Mouse (Mus musculus) heart, adult 2 months (tissue): ENCODE data around the gene Prcp. TPM values are rescaled to one million over a fixed set of nuclear protein-coding genes. Genes with fewer than 3 reads are reported as not detected.
"Not testable (repeated sequence)": the region's sequence is repeated elsewhere in the genome, so short reads cannot be mapped to it uniquely, and the experiment has no call there.

ENCODE experiments used
- DNase-seq, 2 experiments: peaks; one replicate each; pipeline ENCODE4 v3.0.0; 2021
- H3K27ac ChIP-seq: fragments of 200-600 bp; 2 replicates; pipeline ENCODE4 v1.8.1; 2022
- H3K27me3 ChIP-seq: fragments of 200-500 bp; 2 replicates; pipeline ENCODE4 v1.6.1; 2012; ENCODE audit warnings: mild to moderate bottlenecking, low read length, inconsistent platforms, mixed read lengths; ENCODE audit not compliant: control insufficient read depth, insufficient read depth
- H3K36me3 ChIP-seq: fragments of 200-500 bp; 2 replicates; pipeline ENCODE4 v1.6.1; 2012; ENCODE audit warnings: low read length, inconsistent platforms; ENCODE audit not compliant: control insufficient read depth, insufficient read depth
- H3K4me1 ChIP-seq: fragments of 200-500 bp; 2 replicates; pipeline ENCODE4 v1.6.1; 2011; ENCODE audit warnings: low read length; ENCODE audit not compliant: control insufficient read depth, insufficient read depth
- H3K4me3 ChIP-seq: fragments of 200-600 bp; 2 replicates; pipeline ENCODE4 v1.8.1; 2022
- H3K79me2 ChIP-seq: fragments of 200-500 bp; replicated peaks from 2 replicates; pipeline ENCODE4 v1.6.1; 2012; ENCODE audit warnings: mild to moderate bottlenecking, inconsistent platforms, low read length, moderate library complexity, mixed read lengths; ENCODE audit not compliant: control insufficient read depth, insufficient read depth
- H3K9ac ChIP-seq: fragments of 200-500 bp; 2 replicates; pipeline ENCODE4 v1.6.1; 2012; ENCODE audit warnings: low read depth, mild to moderate bottlenecking, control low read depth, inconsistent platforms, low read length, mixed read lengths
- CTCF ChIP-seq: fragments of 200-600 bp; IDR thresholded peaks from 2 replicates; pipeline ENCODE4 v1.8.1; 2022; ENCODE audit warnings: antibody characterized with exemption, mild to moderate bottlenecking, moderate library complexity
- EP300 ChIP-seq: fragments of 200-500 bp; IDR thresholded peaks from 2 replicates; pipeline ENCODE4 v1.6.1; 2011; ENCODE audit warnings: low read depth, low read length, control low read depth; ENCODE audit not compliant: insufficient read depth
- POLR2A ChIP-seq: fragments of 200-500 bp; IDR thresholded peaks from 2 replicates; pipeline ENCODE4 v1.6.1; 2011; ENCODE audit warnings: mild to moderate bottlenecking, low read depth, low read length, control low read depth; ENCODE audit not compliant: insufficient read depth
- WGBS: fragments of 180-500 bp; shearing (Covaris S2); methylation state at CpG from one replicate; pipeline ENCODE4 v1.1.7; 2018; 5-methylcytosine and 5-hydroxymethylcytosine counted together
- intact Hi-C: fragments of 180-260 bp; cut with DNase I; formaldehyde crosslinking; loops from one replicate; pipeline ENCODE4 v1.15.1; 2025
- polyA plus RNA-seq: library from polyadenylated mRNA; depleted of rRNA; stranded (reverse); fragments of >200 nt; gene quantifications from 2 replicates; pipeline ENCODE4 v1.2.3, GENCODE M21; 2012; rRNA removed
- total RNA-seq, 2 experiments: library from RNA; stranded (reverse); gene quantifications; 2 replicates each; pipeline ENCODE4 v1.2.3; 2021

Gene Prcp
- total and polyA plus RNA-seq, 3 experiments = 10.1 to 13.2 (median 10.2) TPM

DNA sequence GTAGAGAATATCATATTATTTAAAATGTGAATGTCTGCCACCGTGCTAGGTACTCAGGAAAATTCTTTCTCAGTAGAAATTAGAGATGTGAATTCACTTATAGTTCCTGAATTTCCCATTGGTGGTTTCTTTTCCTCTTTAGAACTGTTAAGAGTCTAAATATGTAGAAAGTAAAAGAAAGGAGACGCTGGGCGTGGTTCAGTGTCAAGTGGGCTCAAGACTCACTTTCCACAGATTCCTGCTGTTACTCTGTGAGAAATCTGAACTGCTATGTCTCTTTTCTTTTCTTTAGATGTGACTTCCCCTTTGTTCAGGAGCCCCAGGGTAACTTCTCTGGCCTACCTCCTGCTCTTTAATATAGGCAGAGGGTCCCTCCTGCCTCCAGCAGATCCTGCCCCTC, 103.2 kb downstream of the Prcp start:
- no peak overlapping the region for H3K4me3 ChIP-seq
- no peaks in the 10 kb centered on the region for H3K36me3 ChIP-seq
- no peak overlapping the region for H3K27ac ChIP-seq
- DNase-seq = no peak
- TF ChIP-seq POLR2A = no peak
- TF ChIP-seq CTCF = no peak
- no peak for TF ChIP-seq EP300
- 83% methylated on average over 3 of the region's 3 CpGs for WGBS
- intact Hi-C loops = no loop called here
- H3K79me2 ChIP-seq = no peaks in the 10 kb centered on the region
- no peaks in the 10 kb centered on the region for H3K27me3 ChIP-seq
- no peak overlapping the region for H3K9ac ChIP-seq
- peaks cover 3% of the 10 kb centered on the region for H3K4me1 ChIP-seq

DNA sequence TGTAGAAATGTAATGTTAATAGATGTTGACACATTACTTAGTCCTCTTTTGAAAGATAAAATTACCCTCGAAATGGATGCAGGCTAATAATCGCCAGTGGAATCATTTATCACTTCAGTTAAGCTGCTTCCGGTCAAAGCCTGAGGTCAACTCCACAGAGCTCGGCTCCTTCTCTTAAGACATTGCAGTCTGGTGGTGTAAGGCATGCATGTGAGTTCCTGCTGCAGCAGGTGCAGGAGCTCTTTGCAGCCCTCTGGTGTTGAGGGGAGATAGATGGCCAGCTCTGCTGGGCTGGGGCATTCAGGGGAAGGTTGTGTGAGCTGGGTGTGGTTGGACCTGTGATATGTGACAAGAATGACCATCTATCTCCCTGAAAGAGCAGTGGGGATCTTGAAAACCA, 104.0 kb downstream of the Prcp start:
- TF ChIP-seq POLR2A = no peak
- 0 out of 2 replicates have a peak, but pooled peaks have one; percentile 1 for TF ChIP-seq CTCF
- TF ChIP-seq EP300 = no peak
- Histone ChIP-seq H3K4me1 (peaks cover 3% of the 10 kb centered on the region), H3K27me3 (no peaks in the 10 kb centered on the region), H3K27ac (no peak overlapping the region), H3K4me3 (no peak overlapping the region), H3K79me2 (no peaks in the 10 kb centered on the region), H3K9ac (no peak overlapping the region), H3K36me3 (no peaks in the 10 kb centered on the region)
- intact Hi-C loops = no loop called here
- 65% methylated on average over 4 of the region's 4 CpGs for WGBS
- no peak for DNase-seq

DNA sequence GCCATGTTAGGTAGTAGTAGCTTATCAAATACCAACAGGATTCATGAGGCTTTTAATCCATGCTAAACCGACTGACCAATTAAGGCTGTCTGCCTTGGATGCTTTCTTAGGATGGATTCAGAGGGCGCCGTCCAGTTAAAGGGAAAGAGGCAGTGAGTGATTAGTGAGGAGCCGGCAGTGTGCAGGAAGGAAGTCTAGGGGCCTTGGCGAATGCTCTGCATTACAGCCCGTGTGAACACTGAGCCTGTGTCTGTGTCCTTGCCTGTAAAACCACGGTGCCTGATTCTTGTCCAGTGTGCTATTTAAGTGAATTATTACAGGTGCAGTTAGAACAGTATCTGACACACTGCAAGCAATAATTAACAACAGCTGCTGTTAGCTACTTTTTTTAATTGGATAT, 104.5 kb downstream of the Prcp start:
- H3K27ac ChIP-seq, H3K9ac ChIP-seq, H3K4me3 ChIP-seq, DNase-seq, H3K4me1 ChIP-seq, intact Hi-C loops, H3K79me2 ChIP-seq, H3K36me3 ChIP-seq, H3K27me3 ChIP-seq: not testable (repeated sequence)
- 33% methylated on average over 7 of the region's 7 CpGs for WGBS

DNA sequence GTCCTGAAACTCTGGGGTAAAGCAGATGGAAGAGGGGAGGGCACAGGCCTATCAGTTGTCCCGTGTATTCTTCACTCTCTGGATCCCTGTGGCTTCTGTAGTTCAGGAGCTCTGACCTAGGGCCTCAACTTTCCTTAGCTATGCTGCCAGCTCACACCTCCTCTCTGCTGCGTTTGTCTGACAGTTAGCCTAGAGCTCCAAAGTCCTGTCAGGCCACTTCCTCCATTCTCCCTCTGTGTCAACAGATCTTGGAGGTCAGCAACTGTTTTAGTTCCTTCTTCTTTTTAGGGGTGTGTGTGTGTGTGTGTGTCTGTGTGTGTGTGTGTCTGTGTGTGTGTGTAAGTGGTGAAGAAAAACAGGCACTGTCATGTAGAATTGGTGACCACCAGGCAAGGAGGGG, 106.5 kb downstream of the Prcp start:
- WGBS = 25% methylated on average over 2 of the region's 2 CpGs
- Histone ChIP-seq H3K36me3 (peaks cover 5% of the 10 kb centered on the region; the same call in 1 of the 2 replicates), H3K9ac (no peak overlapping the region), H3K27ac (no peak overlapping the region), H3K27me3 (no peaks in the 10 kb centered on the region), H3K79me2 (no peaks in the 10 kb centered on the region; the same call in 1 of the 2 replicates), H3K4me1 (peaks cover 3% of the 10 kb centered on the region), H3K4me3 (no peak overlapping the region)
- no peak for DNase-seq
- intact Hi-C loops = no loop called here
- TF ChIP-seq POLR2A (no peak), CTCF (no peak), EP300 (no peak)

DNA sequence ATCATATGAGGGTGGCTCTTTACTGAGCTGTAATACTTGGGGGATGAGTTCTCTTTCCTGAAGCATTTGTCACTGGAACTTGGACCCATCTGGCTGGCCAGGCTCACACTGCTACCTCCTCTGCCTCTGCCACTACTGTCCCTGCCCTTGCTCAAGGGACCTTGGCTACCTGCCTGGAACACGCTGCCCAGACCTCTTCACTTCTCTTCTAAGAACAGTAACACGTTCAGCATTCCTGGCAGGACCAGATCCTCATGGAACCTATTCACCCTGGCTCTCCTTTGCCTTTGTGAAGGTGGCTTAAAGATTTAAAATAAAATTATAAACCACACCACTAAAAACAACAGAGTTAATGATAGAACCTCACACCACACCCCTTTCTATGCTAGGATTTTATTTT, 107.6 kb downstream of the Prcp start:
- WGBS = 33% methylated on average over 2 of the region's 2 CpGs
- intact Hi-C loops = no loop called here

More for the DNA sequence above, 107.6 kb downstream of the Prcp start:
- Histone ChIP-seq H3K79me2 (no peaks in the 10 kb centered on the region; the same call in 1 of the 2 replicates), H3K9ac (no peak overlapping the region), H3K4me1 (peaks cover 3% of the 10 kb centered on the region), H3K27ac (peak overlapping the region; percentile 80), H3K27me3 (no peaks in the 10 kb centered on the region), H3K4me3 (peak overlapping the region; percentile 41), H3K36me3 (peaks cover 5% of the 10 kb centered on the region; the same call in 1 of the 2 replicates)
- DNase-seq = peak; percentile 64 to 81
- TF ChIP-seq EP300 (peak; percentile 89; the same call in 1 of the 2 replicates), CTCF (no peak), POLR2A (peak; percentile 58)

Other genes with a start within 250 kb of the Prcp start
- under 1 TPM; 0.73 to 0.84 TPM for gene Ankrd42, start 237.3 kb upstream of the Prcp start, total RNA-seq
- gene Ankrd42, start 237.3 kb upstream of the Prcp start, polyA plus RNA-seq = 0.29 and 0.49 TPM in 2 replicates
- 10 to 100 TPM; 22.4 to 25.0 TPM for gene Pcf11, start 204.5 kb upstream of the Prcp start, total RNA-seq
- 8.7 and 11.9 TPM in 2 replicates for gene Pcf11, start 204.5 kb upstream of the Prcp start, polyA plus RNA-seq
- 10 to 100 TPM; 10.8 to 22.5 TPM for gene Rab30, start 132.9 kb upstream of the Prcp start, total RNA-seq
- 2.8 and 6.9 TPM in 2 replicates for gene Rab30, start 132.9 kb upstream of the Prcp start, polyA plus RNA-seq
- under 1 TPM; 0.30 to 0.44 TPM for gene Ddias, start 223 bp upstream of the Prcp start, total RNA-seq
- 0.09 and 0.16 TPM in 2 replicates for gene Ddias, start 223 bp upstream of the Prcp start, polyA plus RNA-seq
- 1 to 10 TPM; 4.4 to 5.0 TPM for gene Fam181b, start 205.4 kb downstream of the Prcp start, total RNA-seq
- 1.3 and 1.4 TPM in 2 replicates for gene Fam181b, start 205.4 kb downstream of the Prcp start, polyA plus RNA-seq